Mouse (Mus musculus): ENCODE measurements around the gene Mitf.

- TF ChIP-seq POLR2A (IDR thresholded peaks at IDR 0.05; ENCODE audit: borderline replicate concordance, extremely low read depth, low read depth, low read length) (no peak), CTCF (IDR thresholded peaks at IDR 0.05; ENCODE audit: insufficient read depth, low read length) (no peak)
Observed at GRCm38 (mm10) chr6:97880363-97880762, 73.5 kb downstream of the Mitf start.
